Mouse (Mus musculus): ENCODE data around the gene Pdrg1. TPM values are rescaled to one million over a fixed set of nuclear protein-coding genes. Genes with fewer than 3 reads are reported as not detected.

Gene Pdrg1
- total and polyA plus RNA-seq, 2 experiments from 2014 or later, result 71.8 to 120 TPM

DNA sequence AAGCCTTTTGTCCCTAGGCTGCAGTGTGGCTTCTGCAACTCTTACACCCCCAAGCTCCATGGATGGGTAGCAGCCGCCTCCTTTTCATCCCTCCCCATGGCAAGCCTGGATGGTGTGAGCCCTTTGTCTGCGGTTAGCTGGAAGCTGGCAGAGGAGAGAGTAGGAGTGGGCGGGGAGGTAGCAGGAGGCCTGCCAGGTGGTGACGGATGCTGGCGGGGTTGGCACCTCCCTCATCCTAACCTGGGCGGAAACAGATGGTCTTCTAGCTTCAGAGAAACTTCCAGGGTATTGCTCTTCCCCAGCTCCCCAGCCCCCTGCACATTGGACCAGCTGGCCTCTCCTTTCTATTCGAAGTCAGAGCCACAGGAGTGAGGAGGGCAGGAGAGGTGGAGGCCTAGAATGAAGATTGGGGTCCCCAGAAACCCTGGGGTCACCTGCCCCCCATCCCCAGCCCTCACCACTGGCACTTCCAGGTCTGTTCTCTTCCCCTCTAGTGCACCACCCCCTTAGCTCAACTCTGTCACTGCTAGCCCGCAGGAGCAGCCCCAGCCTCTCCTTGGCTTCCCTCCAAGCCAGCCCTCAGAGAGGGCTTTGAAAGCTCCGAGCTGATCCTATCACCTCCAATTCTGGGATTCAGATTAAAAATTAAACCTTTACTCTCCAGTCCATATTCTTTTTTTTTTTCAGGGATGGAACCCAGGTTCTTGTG lies 34.2 kb upstream of the Pdrg1 start:
- no peak for DNase-seq (ENCODE audit: low spot score)
- H3K27me3 ChIP-seq (ENCODE audit: control insufficient read depth, insufficient read depth, low read length), result peaks cover 24% of the 10 kb centered on the region

DNA sequence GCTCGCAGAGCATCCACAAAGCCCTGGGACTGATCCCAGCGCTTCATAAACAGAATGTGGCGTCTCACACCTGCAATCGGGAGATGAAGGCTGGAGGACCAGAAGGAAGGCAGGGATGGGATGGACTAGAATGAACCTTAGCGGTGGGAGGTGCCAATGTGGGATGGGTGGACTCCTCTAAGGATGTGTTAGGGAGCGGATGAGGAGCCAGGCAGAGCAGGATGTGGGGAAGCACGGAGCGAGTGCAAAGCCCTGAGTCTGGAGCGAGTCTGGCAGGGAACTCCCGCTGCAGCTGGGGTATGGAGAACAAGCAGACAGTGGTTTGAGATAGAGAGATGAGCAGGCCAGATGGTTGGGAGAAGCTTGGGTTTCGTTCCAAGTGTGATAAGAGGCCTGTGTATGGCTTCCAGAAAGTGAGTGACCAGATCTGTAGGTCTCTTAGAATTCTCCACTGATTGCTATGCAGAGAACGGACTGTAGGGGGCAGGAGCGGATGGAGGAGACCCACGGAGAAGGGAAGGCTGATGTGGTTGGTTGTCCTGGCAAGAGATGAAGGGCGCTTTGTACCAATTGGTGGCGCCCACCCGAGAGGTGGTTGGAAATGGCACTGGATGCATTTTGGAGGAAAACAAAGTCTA lies 32.7 kb upstream of the Pdrg1 start:
- peaks cover 18% of the 10 kb centered on the region for H3K27me3 ChIP-seq (ENCODE audit: control insufficient read depth, insufficient read depth, low read length)
- TF ChIP-seq CTCF (IDR thresholded peaks at IDR 0.05; ENCODE audit: low read depth), result peak; percentile 81
- TF ChIP-seq EP300 (IDR thresholded peaks at IDR 0.05; ENCODE audit: low read depth), result no peak

More for the DNA sequence above, 34.2 kb upstream of the Pdrg1 start:
- no peaks in the 10 kb centered on the region for H3K4me1 ChIP-seq (ENCODE audit: control insufficient read depth, insufficient read depth)
- 17% methylated on average over 9 of the region's 9 CpGs for WGBS
- TF ChIP-seq EP300 (IDR thresholded peaks at IDR 0.05; ENCODE audit: low read depth), result no peak
- no peak for TF ChIP-seq CTCF (IDR thresholded peaks at IDR 0.05; ENCODE audit: low read depth)
- no peaks in the 10 kb centered on the region for H3K36me3 ChIP-seq (replicated peaks; ENCODE audit: control insufficient read depth, insufficient read depth, low read length)
- H3K4me2 ChIP-seq (ENCODE audit: low read depth, low read length), result no peak overlapping the region
- H3K4me3 ChIP-seq (ENCODE audit: low read depth, low read length), result no peak overlapping the region
- no peak overlapping the region for H3K27ac ChIP-seq (ENCODE audit: low read depth)
- ATAC-seq (ENCODE audit: insufficient read depth, low read depth), result no peak
- no peaks in the 10 kb centered on the region for H3K9me3 ChIP-seq (replicated peaks; ENCODE audit: control insufficient read depth, low read length)
- no peak overlapping the region for H3K9ac ChIP-seq (replicated peaks; ENCODE audit: low read depth, low read length)

DNA sequence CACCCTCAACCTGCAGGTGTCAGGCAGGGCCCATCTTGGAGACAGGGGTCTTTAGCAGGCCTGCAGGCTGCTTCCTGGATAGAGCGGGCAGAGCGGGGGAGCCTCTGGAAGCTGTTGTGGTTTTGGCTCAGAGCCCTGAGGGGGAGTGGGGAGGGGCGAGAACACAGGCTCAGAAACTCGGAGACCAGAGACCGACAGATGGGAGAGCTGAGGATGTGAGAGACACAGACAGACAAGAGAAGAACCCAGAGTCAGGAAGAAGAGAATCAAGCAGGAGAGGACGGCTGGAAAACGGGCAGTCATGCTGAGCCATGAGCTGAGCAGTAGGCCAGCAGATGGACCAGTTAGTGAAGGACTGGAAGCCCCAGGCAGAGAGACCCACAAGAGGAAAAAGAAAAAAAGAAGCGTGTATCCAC lies 30.7 kb upstream of the Pdrg1 start:
- H3K4me2 ChIP-seq (ENCODE audit: low read depth, low read length), result no peak overlapping the region
- 18% methylated on average over 8 of the region's 8 CpGs for WGBS
- H3K27me3 ChIP-seq (ENCODE audit: control insufficient read depth, insufficient read depth, low read length), result peaks cover 4% of the 10 kb centered on the region; the same call in 1 of the 2 replicates
- no peaks in the 10 kb centered on the region for H3K4me1 ChIP-seq (ENCODE audit: control insufficient read depth, insufficient read depth)
- no peak overlapping the region for H3K4me3 ChIP-seq (ENCODE audit: low read depth, low read length)
- ATAC-seq (ENCODE audit: insufficient read depth, low read depth) (no peak), DNase-seq (ENCODE audit: low spot score) (no peak)
- H3K9me3 ChIP-seq (replicated peaks; ENCODE audit: control insufficient read depth, low read length), result no peaks in the 10 kb centered on the region
- no peak for TF ChIP-seq EP300 (IDR thresholded peaks at IDR 0.05; ENCODE audit: low read depth)
- no peak for TF ChIP-seq CTCF (IDR thresholded peaks at IDR 0.05; ENCODE audit: low read depth)
- H3K9ac ChIP-seq (replicated peaks; ENCODE audit: low read depth, low read length), result no peak overlapping the region
- no peaks in the 10 kb centered on the region for H3K36me3 ChIP-seq (replicated peaks; ENCODE audit: control insufficient read depth, insufficient read depth, low read length)
- H3K27ac ChIP-seq (ENCODE audit: low read depth), result no peak overlapping the region

More for the DNA sequence above, 32.7 kb upstream of the Pdrg1 start:
- Histone ChIP-seq H3K27ac (ENCODE audit: low read depth) (no peak overlapping the region), H3K4me1 (ENCODE audit: control insufficient read depth, insufficient read depth) (no peaks in the 10 kb centered on the region), H3K9me3 (replicated peaks; ENCODE audit: control insufficient read depth, low read length) (no peaks in the 10 kb centered on the region), H3K36me3 (replicated peaks; ENCODE audit: control insufficient read depth, insufficient read depth, low read length) (no peaks in the 10 kb centered on the region), H3K4me3 (ENCODE audit: low read depth, low read length) (no peak overlapping the region), H3K4me2 (ENCODE audit: low read depth, low read length) (no peak overlapping the region), H3K9ac (replicated peaks; ENCODE audit: low read depth, low read length) (no peak overlapping the region)
- WGBS, result 32% methylated on average over 17 of the region's 17 CpGs
- ATAC-seq (ENCODE audit: insufficient read depth, low read depth) (peak; percentile 36; the same call in 1 of the 2 replicates), DNase-seq (ENCODE audit: low spot score) (peak; percentile 52)

DNA sequence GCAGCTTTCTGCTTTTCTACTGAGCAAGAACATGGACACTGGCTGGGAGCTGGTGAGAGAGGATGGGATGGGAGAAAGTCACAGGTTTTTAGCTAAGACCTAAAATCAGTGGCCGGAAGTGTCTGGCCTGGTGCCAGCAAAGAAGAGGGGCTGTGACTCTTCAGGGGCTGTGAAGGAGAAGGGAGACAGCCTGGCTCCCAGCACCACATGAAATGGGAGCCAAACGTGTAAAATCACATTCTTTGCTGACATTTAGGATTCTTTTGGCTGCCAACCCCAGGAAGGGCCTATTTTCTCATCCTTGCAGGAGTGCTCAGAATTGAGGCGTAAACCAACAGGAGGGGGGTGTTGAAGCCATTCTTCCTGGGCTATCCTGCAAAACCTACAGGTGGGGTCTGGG lies 28.7 kb upstream of the Pdrg1 start:
- 47% methylated on average over 3 of the region's 3 CpGs for WGBS
- DNase-seq (ENCODE audit: low spot score) (no peak), ATAC-seq (ENCODE audit: insufficient read depth, low read depth) (no peak)
- Histone ChIP-seq H3K4me1 (ENCODE audit: control insufficient read depth, insufficient read depth) (no peaks in the 10 kb centered on the region), H3K9ac (replicated peaks; ENCODE audit: low read depth, low read length) (no peak overlapping the region), H3K9me3 (replicated peaks; ENCODE audit: control insufficient read depth, low read length) (no peaks in the 10 kb centered on the region), H3K4me2 (ENCODE audit: low read depth, low read length) (no peak overlapping the region), H3K27me3 (ENCODE audit: control insufficient read depth, insufficient read depth, low read length) (peaks cover 4% of the 10 kb centered on the region; the same call in 1 of the 2 replicates), H3K36me3 (replicated peaks; ENCODE audit: control insufficient read depth, insufficient read depth, low read length) (no peaks in the 10 kb centered on the region), H3K27ac (ENCODE audit: low read depth) (no peak overlapping the region), H3K4me3 (ENCODE audit: low read depth, low read length) (no peak overlapping the region)
- TF ChIP-seq CTCF (IDR thresholded peaks at IDR 0.05; ENCODE audit: low read depth) (no peak), EP300 (IDR thresholded peaks at IDR 0.05; ENCODE audit: low read depth) (no peak)

DNA sequence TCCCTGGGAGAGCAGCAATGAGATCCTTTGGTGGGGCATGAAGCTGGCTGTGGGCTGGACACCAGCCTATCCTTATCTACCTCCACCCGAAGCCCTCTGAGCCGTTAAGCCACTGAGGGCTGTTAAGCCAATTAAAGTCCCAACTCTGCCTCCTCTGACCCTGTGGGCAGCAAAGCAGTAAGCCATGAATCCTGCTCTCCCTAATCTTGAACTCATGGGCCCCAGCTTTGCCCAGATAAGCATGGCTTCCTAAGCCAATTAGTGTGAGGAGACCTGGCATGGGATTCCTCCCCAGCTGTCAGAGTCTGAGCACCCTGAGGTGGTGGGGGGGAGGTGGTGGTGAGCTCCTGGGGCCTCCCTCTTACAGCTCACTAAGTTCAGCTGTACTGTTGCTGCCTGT lies 21.5 kb upstream of the Pdrg1 start:
- TF ChIP-seq EP300 (IDR thresholded peaks at IDR 0.05; ENCODE audit: low read depth), result no peak
- no peak for TF ChIP-seq CTCF (IDR thresholded peaks at IDR 0.05; ENCODE audit: low read depth)
- no peaks in the 10 kb centered on the region for H3K36me3 ChIP-seq (replicated peaks; ENCODE audit: control insufficient read depth, insufficient read depth, low read length)
- no peak overlapping the region for H3K9ac ChIP-seq (replicated peaks; ENCODE audit: low read depth, low read length)
- H3K4me3 ChIP-seq (ENCODE audit: low read depth, low read length), result no peak overlapping the region
- 0 out of 2 replicates have a peak, but pooled peaks cover 4% of the 10 kb centered on the region for H3K4me1 ChIP-seq (ENCODE audit: control insufficient read depth, insufficient read depth)
- peaks cover 34% of the 10 kb centered on the region for H3K27me3 ChIP-seq (ENCODE audit: control insufficient read depth, insufficient read depth, low read length)
- no peak overlapping the region for H3K4me2 ChIP-seq (ENCODE audit: low read depth, low read length)
- no peak overlapping the region for H3K27ac ChIP-seq (ENCODE audit: low read depth)
- 0% methylated on average over 2 of the region's 2 CpGs for WGBS
- ATAC-seq (ENCODE audit: insufficient read depth, low read depth) (no peak), DNase-seq (ENCODE audit: low spot score) (no peak)
- H3K9me3 ChIP-seq (replicated peaks; ENCODE audit: control insufficient read depth, low read length), result no peaks in the 10 kb centered on the region
